Mouse (Mus musculus) layer of hippocampus, postnatal 25 days (tissue): ENCODE results near the gene Hpd. TPM values are rescaled to one million over a fixed set of nuclear protein-coding genes. Genes with fewer than 3 reads are reported as not detected.

Experiments used
- total RNA-seq, 2 experiments: library from RNA; stranded (reverse); gene quantifications; 2 replicates each; pipeline ENCODE4 v1.2.3; 2021

The Hpd gene
- total RNA-seq, 2 experiments from 2014 or later: not detected

Other genes starting within 250 kb of the Hpd start
- 10 to 100 TPM; 36.9 to 38.4 TPM for gene Kdm2b, start 192.9 kb downstream of the Hpd start, total RNA-seq
- gene Orai1, start 167.7 kb downstream of the Hpd start, total RNA-seq: 10 to 100 TPM; 11.0 to 11.7 TPM
- 1 to 10 TPM in 1 of 2 experiments, not detected in 1; 1.5 TPM for gene Morn3, start 135.7 kb downstream of the Hpd start, total RNA-seq
- 10 to 100 TPM; 13.8 to 18.4 TPM for gene Tmem120b, start 114.3 kb downstream of the Hpd start, total RNA-seq
- gene Rhof, start 50.0 kb downstream of the Hpd start, total RNA-seq: 10 to 100 TPM; 47.2 to 48.7 TPM
- 10 to 100 TPM; 26.1 to 36.5 TPM for gene Setd1b, start 40.5 kb downstream of the Hpd start, total RNA-seq
- gene Psmd9, start 13.3 kb downstream of the Hpd start, total RNA-seq: 10 to 100 TPM; 26.1 to 28.4 TPM
- gene Wdr66, start 69.4 kb upstream of the Hpd start, total RNA-seq: 1 to 10 TPM; 2.8 to 3.2 TPM
- 10 to 100 TPM; 68.7 to 70.3 TPM for gene Bcl7a, start 161.1 kb upstream of the Hpd start, total RNA-seq
- gene Mlxip, start 212.1 kb upstream of the Hpd start, total RNA-seq: 10 to 100 TPM; 16.6 to 21.6 TPM